Mouse (Mus musculus) mouse trophoblast stem cell (cell line): Measurements from ENCODE around the gene E130114P18Rik.

ENCODE experiments used
- in situ Hi-C, 2 experiments: fragments of 300-500 bp; cut with MseI, MboI; formaldehyde crosslinking; loops; 2 replicates in 1 of 2; 3 replicates in 1 of 2; pipeline ENCODE4 v1.15.1; 2025

E130114P18Rik gene

GRCm38 (mm10) chr4:97753521-97753920 is 24.4 kb downstream of the E130114P18Rik start:
- in situ Hi-C loops = loop anchor here (5.0 to 25.0 kb wide), 4 partner anchors 186 to 571 kb away; no protein-coding TSS in a partner anchor

GRCm38 (mm10) chr4:97752276-97753010 is 25.4 kb downstream of the E130114P18Rik start:
- in situ Hi-C loops = loop anchor here (5.0 to 25.0 kb wide), 4 partner anchors 185 to 572 kb away; no protein-coding TSS in a partner anchor

GRCm38 (mm10) chr4:97751483-97752251 is 26.2 kb downstream of the E130114P18Rik start:
- in situ Hi-C loops = loop anchor here (5.0 to 25.0 kb wide), 4 partner anchors 184 to 573 kb away; no protein-coding TSS in a partner anchor

- in situ Hi-C loops = loop anchor here (5.0 to 25.0 kb wide), 4 partner anchors 184 to 574 kb away; no protein-coding TSS in a partner anchor
Observed at GRCm38 (mm10) chr4:97751030-97751482, 26.8 kb downstream of the E130114P18Rik start.

GRCm38 (mm10) chr4:97750401-97750800 is 27.5 kb downstream of the E130114P18Rik start:
- in situ Hi-C loops = loop anchor here (5.0 to 25.0 kb wide), 4 partner anchors 183 to 574 kb away; no protein-coding TSS in a partner anchor

GRCm38 (mm10) chr4:97746106-97746900 is 31.6 kb downstream of the E130114P18Rik start:
- in situ Hi-C loops = loop anchor here in 1 of 2 experiments (25.0 kb wide), 1 partner anchor 709 kb away; no protein-coding TSS in a partner anchor

- in situ Hi-C loops = loop anchor here in 1 of 2 experiments (25.0 kb wide), 1 partner anchor 708 kb away; no protein-coding TSS in a partner anchor
Observed at GRCm38 (mm10) chr4:97745296-97746105, 32.4 kb downstream of the E130114P18Rik start.

- in situ Hi-C loops = loop anchor here in 1 of 2 experiments (5.0 to 25.0 kb wide), 2 partner anchors 177 to 707 kb away; no protein-coding TSS in a partner anchor
Observed at GRCm38 (mm10) chr4:97743932-97744331, 33.9 kb downstream of the E130114P18Rik start.

- in situ Hi-C loops = loop anchor here in 1 of 2 experiments (25.0 kb wide), 1 partner anchor 696 kb away; no protein-coding TSS in a partner anchor
Observed at GRCm38 (mm10) chr4:97733392-97733791, 44.5 kb downstream of the E130114P18Rik start.

GRCm38 (mm10) chr4:97730416-97730815 is 47.5 kb downstream of the E130114P18Rik start:
- in situ Hi-C loops = loop anchor here in 1 of 2 experiments (25.0 kb wide), 1 partner anchor 693 kb away; no protein-coding TSS in a partner anchor

- in situ Hi-C loops = loop anchor here in 1 of 2 experiments (25.0 kb wide), 1 partner anchor 693 kb away; no protein-coding TSS in a partner anchor
Observed at GRCm38 (mm10) chr4:97729999-97730398, 47.9 kb downstream of the E130114P18Rik start.

- in situ Hi-C loops = loop anchor here in 1 of 2 experiments (25.0 kb wide), 1 partner anchor 691 kb away; no protein-coding TSS in a partner anchor
Observed at GRCm38 (mm10) chr4:97728520-97728919, 49.4 kb downstream of the E130114P18Rik start.

- in situ Hi-C loops = no loop called here
Observed at GRCm38 (mm10) chr4:97723374-97723773, 54.5 kb downstream of the E130114P18Rik start.

- in situ Hi-C loops = no loop called here
Observed at GRCm38 (mm10) chr4:97722666-97723065, 55.2 kb downstream of the E130114P18Rik start.

- in situ Hi-C loops = no loop called here
Observed at GRCm38 (mm10) chr4:97714616-97715015, 63.3 kb downstream of the E130114P18Rik start.

GRCm38 (mm10) chr4:97714101-97714615 is 63.7 kb downstream of the E130114P18Rik start:
- in situ Hi-C loops = no loop called here

- in situ Hi-C loops = no loop called here
Observed at GRCm38 (mm10) chr4:97712547-97712946, 65.3 kb downstream of the E130114P18Rik start.

GRCm38 (mm10) chr4:97710048-97710765 is 67.7 kb downstream of the E130114P18Rik start:
- in situ Hi-C loops = no loop called here
